Mouse (Mus musculus) c-Kit-positive CD71-positive TER-119-negative erythroid progenitor cells, embryonic 14.5 days (primary cell): ENCODE results near the gene Olfr332.
"Not testable (repeated sequence)": the region's sequence is repeated elsewhere in the genome, so short reads cannot be mapped to it uniquely, and the experiment has no call there.

Experiments used
- DNase-seq: peaks from one replicate; pipeline ENCODE4 v3.0.0-alpha.2; 2013; ENCODE audit warnings: low read depth

The Olfr332 gene

GRCm38 (mm10) chr11:58492455-58492854 is at the start of gene Olfr332:
TSS of gene Olfr332 (minus strand) at chr11:58492555.
- DNase-seq: no peak

DNA sequence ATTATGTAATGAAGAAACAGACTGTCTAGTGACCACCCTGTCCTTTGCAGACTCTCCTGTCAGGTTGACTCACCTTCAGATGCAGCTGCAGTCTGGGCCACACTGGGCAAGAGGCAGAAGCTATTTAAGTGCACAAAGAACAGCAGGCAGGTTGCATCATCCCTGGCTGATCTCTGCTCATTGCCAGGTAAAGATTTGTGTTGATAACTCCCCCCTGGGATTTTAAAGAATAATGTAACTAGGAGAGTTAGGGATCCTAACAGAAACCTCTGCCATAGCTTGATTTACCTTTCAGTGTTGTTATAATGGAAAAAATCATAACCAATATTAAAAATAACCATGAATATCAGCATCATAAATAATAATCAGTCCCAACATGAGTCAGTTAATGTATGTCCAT is 42.4 kb upstream of the Olfr332 start, which contains the start of gene Olfr330:
Olfr330 (minus strand) TSS at position 101 of the 400 bp plus-strand sequence.
- not testable (repeated sequence) for DNase-seq

DNA sequence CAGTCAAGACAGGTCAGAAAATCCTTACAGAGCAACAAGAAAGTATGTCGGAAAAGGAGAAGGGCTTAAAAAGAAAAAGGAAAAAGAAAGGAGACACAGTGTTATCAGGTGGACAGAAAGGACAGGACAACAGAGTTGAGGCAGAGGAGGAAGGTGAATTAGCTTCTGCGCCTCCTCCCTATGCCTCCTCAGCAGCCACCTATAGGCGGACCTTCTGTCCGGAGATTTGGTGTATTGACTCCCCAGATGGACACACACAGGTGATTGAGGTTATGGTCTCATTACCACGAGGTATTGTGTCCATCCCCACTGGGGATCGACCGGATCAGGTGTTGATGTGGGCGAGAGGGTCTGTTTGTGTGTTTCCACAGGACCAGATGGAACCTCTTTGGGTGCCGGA is 27.4 kb upstream of the Olfr332 start:
- not testable (repeated sequence) for DNase-seq

- not testable (repeated sequence) for DNase-seq
Observed at GRCm38 (mm10) chr11:58518916-58519315, 26.6 kb upstream of the Olfr332 start.

DNA sequence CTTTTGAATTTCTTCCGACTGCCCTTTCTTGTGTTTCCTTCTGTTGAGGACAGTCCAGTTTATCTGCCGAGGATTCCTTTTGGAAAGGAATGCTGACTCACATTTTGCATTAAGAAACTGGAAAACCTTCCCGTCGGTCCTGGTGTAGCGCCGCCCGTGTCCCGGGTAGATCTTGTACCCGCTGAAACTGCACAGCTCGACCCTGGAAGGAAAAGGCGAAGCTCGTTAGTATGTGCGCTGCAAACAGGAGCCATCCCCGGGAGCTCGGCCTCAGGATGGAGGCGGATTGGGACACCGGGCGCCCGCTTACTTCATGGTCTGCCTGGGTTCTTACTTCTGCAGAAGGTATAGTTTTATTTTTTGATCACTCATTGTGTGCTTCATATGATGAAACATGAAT is 16.7 kb upstream of the Olfr332 start:
- DNase-seq: not testable (repeated sequence)

GRCm38 (mm10) chr11:58502472-58502871 is 10.1 kb upstream of the Olfr332 start, which contains the start of gene Olfr331:
TSS of gene Olfr331 (minus strand) at chr11:58502572.
- not testable (repeated sequence) for DNase-seq

GRCm38 (mm10) chr11:58499290-58499689 is 6.9 kb upstream of the Olfr332 start:
- no peak for DNase-seq

DNA sequence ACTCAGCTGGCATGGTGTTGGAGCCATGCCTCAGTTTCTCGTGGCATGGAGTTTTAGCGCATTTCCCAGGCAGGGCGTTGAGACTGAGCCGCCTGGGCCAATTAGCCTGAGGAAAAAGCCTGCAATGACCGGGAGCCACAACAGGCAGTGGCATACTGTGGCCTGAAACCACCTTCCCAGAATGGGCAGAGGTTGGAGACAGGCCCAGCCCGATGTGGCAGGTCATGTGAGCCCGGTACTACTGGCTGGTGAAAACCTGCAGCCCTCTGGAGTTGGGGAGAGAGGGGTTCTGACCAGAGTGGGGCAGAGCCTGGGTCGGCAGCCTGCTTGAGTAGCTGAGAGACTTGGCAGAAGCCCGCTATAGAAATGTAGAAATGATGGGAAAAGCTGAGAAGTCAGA is 6.4 kb upstream of the Olfr332 start:
- no peak for DNase-seq

DNA sequence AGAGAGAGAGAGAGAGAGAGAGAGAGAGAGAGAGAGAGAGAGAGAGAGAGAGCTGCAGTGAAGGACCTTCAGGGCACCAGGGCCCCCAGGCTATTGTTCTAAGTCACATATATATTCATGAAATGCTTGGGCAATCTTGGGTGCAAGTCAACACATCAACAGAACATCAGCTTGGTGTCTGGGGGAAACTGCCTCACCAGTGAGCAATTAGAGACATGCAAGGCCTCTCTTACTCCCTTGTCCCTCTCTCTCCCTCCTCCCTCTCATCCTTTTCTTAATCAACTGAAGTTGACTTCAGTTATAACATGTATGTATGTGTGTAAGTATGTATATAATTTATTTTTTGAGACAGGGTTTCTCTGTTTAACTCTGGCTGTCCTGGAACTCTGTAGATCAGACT is 30.2 kb downstream of the Olfr332 start, which contains the start of gene Olfr30:
Olfr30 (minus strand) TSS at position 101 of the 400 bp plus-strand sequence.
- no peak for DNase-seq

DNA sequence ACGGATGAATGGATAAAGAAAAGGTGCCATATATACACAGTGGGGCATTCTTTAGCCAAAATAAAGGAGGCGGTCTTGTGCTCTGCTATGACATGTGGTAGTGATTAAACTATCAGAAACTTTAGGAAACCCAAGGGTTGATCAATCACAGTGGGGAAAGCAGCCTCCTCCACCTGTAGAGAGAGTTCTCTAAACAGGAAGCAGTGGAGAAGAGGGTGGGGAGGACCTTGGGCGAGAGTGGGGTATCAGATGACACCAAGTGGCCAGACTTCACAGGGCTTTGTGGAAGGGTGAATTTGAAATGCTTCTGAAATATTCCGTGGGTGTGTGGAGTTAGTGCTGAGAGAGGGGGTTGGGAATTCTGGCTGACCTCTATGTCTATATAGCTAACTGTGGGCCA is 38.8 kb downstream of the Olfr332 start:
- no peak for DNase-seq

DNA sequence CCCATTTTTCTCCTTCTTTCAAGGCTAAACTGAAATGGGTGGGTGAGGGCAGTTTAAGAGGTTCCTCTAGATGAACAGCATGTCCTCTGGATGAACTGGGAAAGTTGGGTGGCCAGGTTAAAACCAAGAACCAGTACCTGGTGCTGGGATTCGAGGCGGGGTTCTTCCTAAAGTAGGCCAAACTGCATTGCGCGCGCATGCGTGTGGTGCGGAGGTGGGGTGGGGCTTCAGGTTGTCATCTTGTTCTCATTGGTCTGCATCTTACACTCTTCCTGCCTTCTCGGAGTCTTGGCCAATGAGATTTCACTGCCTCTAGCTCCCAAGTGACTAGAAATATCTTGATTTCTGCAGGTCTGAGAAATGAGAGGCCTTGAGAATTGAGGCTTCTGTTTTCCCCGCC is 39.6 kb downstream of the Olfr332 start, which contains the start of gene Lypd9:
Lypd9 (minus strand) TSS at position 165 of the 400 bp plus-strand sequence.
- no peak for DNase-seq
